Mouse (Mus musculus) heart, postnatal 25 days (tissue): Measurements from ENCODE around the gene Ddias. TPM values are rescaled to one million over a fixed set of nuclear protein-coding genes. Genes with fewer than 3 reads are reported as not detected.

Source experiments
- total RNA-seq, 2 experiments: library from RNA; stranded (reverse); gene quantifications; 2 replicates each; pipeline ENCODE4 v1.2.3; 2021

Ddias gene
- total RNA-seq, 2 experiments from 2014 or later = 0.31 to 0.36 TPM

Other genes with a start within 250 kb of the Ddias start
- 1 to 10 TPM; 1.0 to 1.1 TPM for gene Ankrd42, start 237.1 kb downstream of the Ddias start, total RNA-seq
- gene Pcf11, start 204.3 kb downstream of the Ddias start, total RNA-seq = 10 to 100 TPM; 23.0 to 28.2 TPM
- gene Rab30, start 132.6 kb downstream of the Ddias start, total RNA-seq = 10 to 100 TPM; 14.8 to 17.7 TPM
- gene Prcp, start 223 bp upstream of the Ddias start, total RNA-seq = 10 to 100 TPM; 13.7 to 16.5 TPM
- 1 to 10 TPM; 5.0 to 5.5 TPM for gene Fam181b, start 205.6 kb upstream of the Ddias start, total RNA-seq